10 mouse cellular contexts compared by ENCODE assay signal in the genomic region with DNA sequence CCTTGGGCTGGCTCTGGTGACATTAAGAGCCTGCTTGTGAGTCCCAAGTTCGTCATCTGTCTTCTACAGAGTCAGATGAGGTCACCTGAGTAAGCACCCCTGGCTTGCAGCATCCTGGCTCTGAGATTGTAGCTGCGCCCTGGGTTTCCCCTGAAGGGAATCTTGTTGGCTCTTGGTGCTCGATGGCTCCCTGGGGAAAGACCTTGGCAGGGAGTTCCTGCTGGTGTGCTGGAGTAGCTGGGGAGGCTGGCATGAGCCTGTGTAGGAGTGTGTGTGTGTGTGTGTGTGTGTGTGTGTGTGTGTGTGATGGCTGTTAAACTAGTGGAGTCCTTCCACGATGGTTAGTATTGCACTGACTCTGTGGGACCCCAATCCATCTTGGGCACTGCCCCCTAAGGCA.
DNase-seq lines count a peak whose midpoint lies in the region; TF ChIP-seq lines count a peak whose summit lies in the region.
"Had no signal": no experiment of that assay in that cellular context is flagged by ENCODE, and none has a peak within 500 bp of the region (broad histone marks: within the 10 kb centered on the region; RNA-seq: fewer than 3 reads in every experiment).

No protein-coding gene starts in this region.

- H3K4me1 ChIP-seq in testis, adult 2 months (ENCODE audit: control insufficient read depth, insufficient read depth, low read length) = no peaks in the 10 kb centered on the region
- H3K4me1 ChIP-seq in lung, adult 2 months (ENCODE audit: control insufficient read depth, insufficient read depth, low read length) = no peaks in the 10 kb centered on the region
- peaks cover 46% of the 10 kb centered on the region for H3K4me1 ChIP-seq in embryonic facial prominence, embryonic 10.5 days

- DNase-seq in heart, postnatal 4 days = peak; percentile 19
- DNase-seq in heart, postnatal 25 days (ENCODE audit: low spot score) = no peak
- DNase-seq in testis, postnatal 14 days (ENCODE audit: low spot score) = no peak
- peak; percentile 30 for DNase-seq in gastrocnemius, postnatal 14 days
- DNase-seq in lung, adult 2 months = no peak
- DNase-seq in embryonic facial prominence, embryonic 10.5 days (ENCODE audit: low spot score) = no peak
- DNase-seq: lung, adult 18-20 months; thymus, postnatal 25 days had no signal

- 39% methylated on average over 4 of the region's 4 CpGs for WGBS in lung, adult 2 months
- WGBS in embryonic facial prominence, embryonic 10.5 days = 42% methylated on average over 4 of the region's 4 CpGs

- intact Hi-C loops in heart, postnatal 25 days (cut with DNase I) = no loop called here
- intact Hi-C loops in gastrocnemius, postnatal 14 days (cut with DNase I; ENCODE audit: low total_unique reads) = no loop called here

- no peak overlapping the region for H3K27ac ChIP-seq in testis, adult 2 months (ENCODE audit: control insufficient read depth, insufficient read depth, low read depth, low read length)
- H3K27ac ChIP-seq in embryonic facial prominence, embryonic 10.5 days (replicated peaks) = no peak overlapping the region
- H3K27ac ChIP-seq: embryonic facial prominence, embryonic 15.5 days had no signal

- TF ChIP-seq CTCF in testis, adult 2 months (IDR thresholded peaks at IDR 0.05; ENCODE audit: control insufficient read depth, insufficient read depth, insufficient replicate concordance, low read depth, low read length) = no peak
- TF ChIP-seq CTCF in lung, adult 2 months (IDR thresholded peaks at IDR 0.05; ENCODE audit: insufficient read depth, low read length) = no peak

- H3K9me3 ChIP-seq in embryonic facial prominence, embryonic 10.5 days = no peaks in the 10 kb centered on the region
- H3K9me3 ChIP-seq: embryonic facial prominence, embryonic 15.5 days had no signal

- peak overlapping the region; percentile 81 for H3K4me3 ChIP-seq in testis, adult 2 months (ENCODE audit: control insufficient read depth, low read depth, low read length)
- H3K4me3 ChIP-seq in lung, adult 2 months (replicated peaks; ENCODE audit: extremely low read depth, low read depth, low read length) = no peak overlapping the region
- H3K4me3 ChIP-seq in embryonic facial prominence, embryonic 10.5 days = no peak overlapping the region
- H3K4me3 ChIP-seq: embryonic facial prominence, embryonic 15.5 days had no signal

- H3K27me3 ChIP-seq in testis, adult 2 months (ENCODE audit: control insufficient read depth, insufficient read depth, low read length) = no peaks in the 10 kb centered on the region
- peaks cover 14% of the 10 kb centered on the region for H3K27me3 ChIP-seq in embryonic facial prominence, embryonic 10.5 days (replicated peaks; ENCODE audit: low read depth, poor library complexity, severe bottlenecking)

- no peaks in the 10 kb centered on the region for H3K36me3 ChIP-seq in testis, adult 2 months (ENCODE audit: control insufficient read depth, insufficient read depth, low read length)
- no peaks in the 10 kb centered on the region for H3K36me3 ChIP-seq in embryonic facial prominence, embryonic 10.5 days (replicated peaks)
- H3K36me3 ChIP-seq: embryonic facial prominence, embryonic 15.5 days had no signal

- TF ChIP-seq POLR2A in testis, adult 2 months (IDR thresholded peaks at IDR 0.05; ENCODE audit: control insufficient read depth, low read depth, low read length) = no peak
- no peak for TF ChIP-seq POLR2A in lung, adult 2 months (IDR thresholded peaks at IDR 0.05; ENCODE audit: borderline replicate concordance, extremely low read depth, low read depth, low read length)

Comparison
In these comparisons a context has a peak if more than half of its experiments do, and no peak if none do; other contexts are left out.
1. DNase-seq: peak in heart, postnatal 4 days (single experiment) and gastrocnemius, postnatal 14 days (single experiment); none in heart, postnatal 25 days (single experiment), testis, postnatal 14 days (single experiment), lung, adult 2 months (single experiment) and embryonic facial prominence, embryonic 10.5 days (single experiment).